Mouse (Mus musculus) stomach, postnatal 0 days (tissue): ENCODE results near the gene Prune2.

Experiments
- CTCF ChIP-seq: IDR thresholded peaks from 2 replicates; pipeline ENCODE4 v1.5.1; 2016; ENCODE audit warnings: antibody characterized with exemption, low read depth, mild to moderate bottlenecking, moderate library complexity
- EP300 ChIP-seq: optimal IDR thresholded peaks from 2 replicates; pipeline ENCODE3; 2016; ENCODE audit warnings: antibody characterized with exemption

DNA sequence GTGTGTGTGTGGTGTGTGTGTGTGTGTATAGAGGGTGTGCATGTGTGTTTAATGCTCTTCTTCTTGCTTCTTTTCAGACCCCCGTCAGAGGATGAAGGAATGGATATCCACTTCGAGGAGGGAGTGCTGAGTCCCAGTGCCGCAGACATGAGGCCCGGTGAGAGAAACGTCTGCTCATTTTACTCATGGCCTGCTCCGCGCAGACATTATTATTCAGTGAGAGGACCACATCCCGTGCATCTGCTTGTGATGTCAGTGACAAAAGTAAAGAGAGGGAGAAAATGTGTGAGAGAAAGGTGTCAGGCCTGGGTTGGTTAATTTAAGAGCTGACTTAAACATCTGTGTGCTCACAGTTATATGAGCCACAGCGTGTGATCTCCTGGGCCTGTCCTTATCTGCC is 212.3 kb downstream of the Prune2 start:
- TF ChIP-seq CTCF (no peak), EP300 (no peak)
